Mouse (Mus musculus) skeletal muscle tissue, adult 2 months (tissue): ENCODE data around the gene Il13ra2.
"Not testable (repeated sequence)": the region's sequence is repeated elsewhere in the genome, so short reads cannot be mapped to it uniquely, and the experiment has no call there.

Source experiments
- DNase-seq: peaks from one replicate; pipeline ENCODE4 v3.0.0-alpha.2; 2012; ENCODE audit warnings: low read depth, low spot score

Il13ra2 gene

DNA sequence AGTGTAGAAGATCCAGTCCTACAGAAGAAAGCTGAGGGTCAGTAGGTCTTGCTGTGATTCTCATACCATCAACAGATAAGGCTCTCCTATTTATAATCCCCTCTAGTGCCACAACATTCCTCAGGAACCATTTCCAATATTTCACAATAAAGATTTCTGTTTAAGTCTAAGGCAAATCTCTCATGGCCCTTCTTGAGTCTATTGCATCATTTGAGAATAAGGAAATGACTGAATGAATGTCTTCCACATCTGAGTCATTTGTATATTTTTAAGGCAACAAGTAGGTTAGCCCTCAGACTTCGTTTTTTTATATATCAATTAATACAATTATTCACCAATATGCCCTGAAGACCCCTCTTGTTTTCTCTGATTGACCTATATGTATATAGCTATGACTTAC, at the start of gene Il13ra2:
Il13ra2 (minus strand) TSS at position 64 of the 400 bp plus-strand sequence.
- DNase-seq: no peak

GRCm38 (mm10) chrX:147453610-147454009, 24.6 kb upstream of the Il13ra2 start, which contains the start of gene Vmn1r239-ps:
TSS of gene Vmn1r239-ps (minus strand) at chrX:147453710.
- not testable (repeated sequence) for DNase-seq

DNA sequence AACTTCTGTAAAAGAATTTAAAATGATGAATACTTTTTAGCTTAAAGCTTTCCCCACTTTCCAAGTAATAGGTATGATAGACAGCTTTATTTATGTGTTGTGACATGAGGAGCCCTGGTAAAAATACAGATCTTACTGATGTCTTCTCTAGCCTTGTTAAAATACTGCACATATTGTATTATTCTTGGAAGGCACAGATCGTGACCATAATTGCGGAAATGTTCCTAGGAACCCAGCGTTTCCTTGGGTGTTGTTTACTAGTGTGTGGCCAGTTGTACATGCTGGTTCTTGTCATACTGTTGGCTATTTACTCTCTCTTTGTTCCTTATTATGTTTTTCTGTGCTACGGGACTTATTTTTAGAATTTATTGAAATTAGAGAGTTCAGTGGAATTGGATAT, 14.4 kb upstream of the Il13ra2 start:
- no peak for DNase-seq

GRCm38 (mm10) chrX:147435400-147435799, 6.4 kb upstream of the Il13ra2 start:
- DNase-seq: no peak

GRCm38 (mm10) chrX:147429753-147430152, 761 bp upstream of the Il13ra2 start:
- peak; percentile 54 for DNase-seq

DNA sequence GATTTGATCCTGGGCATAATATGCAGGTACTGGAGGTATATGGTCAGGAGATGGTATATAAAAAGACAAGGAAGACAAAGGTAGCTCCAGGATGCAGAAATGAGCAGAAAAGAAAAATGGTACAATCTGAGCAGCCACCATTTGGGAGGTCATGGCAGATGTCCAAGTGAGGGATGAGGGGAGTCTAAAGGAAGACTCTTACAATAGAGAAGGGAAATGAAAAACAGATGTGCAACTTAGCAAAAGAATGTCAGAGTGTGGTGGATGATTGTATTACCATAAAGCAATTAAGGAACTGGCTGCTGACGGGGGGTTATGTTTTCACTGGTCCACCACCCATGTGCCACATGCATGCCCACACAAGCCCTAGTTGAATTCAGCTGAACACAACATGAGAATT, 35.5 kb downstream of the Il13ra2 start:
- no peak for DNase-seq

GRCm38 (mm10) chrX:147349167-147349566, 79.8 kb downstream of the Il13ra2 start:
- DNase-seq: no peak
